Mouse (Mus musculus) ES-Bruce4 (cell line): ENCODE measurements at regions not wholly inside any gene's neighbourhood (a gene's known extent, or its start where the extent isn't known, plus 50 kb on each side); places are given as distances from the start of the nearest gene placed in this dataset.

Experiments
- H3K27ac ChIP-seq: 2 replicates; pipeline ENCODE4 v1.5.1; 2012; ENCODE audit warnings: low read length, inconsistent platforms; ENCODE audit not compliant: insufficient read depth
- H3K27me3 ChIP-seq: 2 replicates; pipeline ENCODE4 v1.6.1; 2012; ENCODE audit warnings: mild to moderate bottlenecking, low read length, inconsistent platforms; ENCODE audit not compliant: control insufficient read depth, poor library complexity, insufficient read depth, severe bottlenecking
- H3K36me3 ChIP-seq: 2 replicates; pipeline ENCODE4 v1.6.1; 2012; ENCODE audit warnings: inconsistent platforms, mild to moderate bottlenecking, low read length, moderate library complexity; ENCODE audit not compliant: control insufficient read depth, poor library complexity, insufficient read depth, severe bottlenecking
- H3K4me1 ChIP-seq: one replicate; pipeline ENCODE4 v1.8.1; 2011; ENCODE audit warnings: low read length; ENCODE audit not compliant: control insufficient read depth, insufficient read depth
- H3K4me3 ChIP-seq: 2 replicates; pipeline ENCODE4 v1.5.1; 2011; ENCODE audit warnings: low read depth, mild to moderate bottlenecking, low read length
- H3K9ac ChIP-seq: 2 replicates; pipeline ENCODE4 v1.6.1; 2012; ENCODE audit warnings: low read depth, mild to moderate bottlenecking, inconsistent platforms; ENCODE audit not compliant: poor library complexity, severe bottlenecking
- H3K9me3 ChIP-seq: replicated peaks from 2 replicates; pipeline ENCODE4 v1.6.1; 2012; ENCODE audit warnings: mild to moderate bottlenecking, low read length, inconsistent platforms; ENCODE audit not compliant: control insufficient read depth, poor library complexity, insufficient read depth, severe bottlenecking
- CTCF ChIP-seq: IDR thresholded peaks from one replicate; pipeline ENCODE4 v1.8.1; 2011; ENCODE audit warnings: low read depth, low read length
- EP300 ChIP-seq: IDR thresholded peaks from 2 replicates; pipeline ENCODE4 v1.6.1; 2011; ENCODE audit warnings: low read depth, low read length; ENCODE audit not compliant: insufficient read depth
- POLR2A ChIP-seq: IDR thresholded peaks from one replicate; pipeline ENCODE4 v1.8.1; 2011; ENCODE audit warnings: low read length; ENCODE audit not compliant: insufficient read depth

- Histone ChIP-seq H3K4me3 (no peak overlapping the region), H3K27me3 (no peaks in the 10 kb centered on the region), H3K4me1 (no peaks in the 10 kb centered on the region), H3K27ac (no peak overlapping the region), H3K9ac (no peak overlapping the region), H3K36me3 (no peaks in the 10 kb centered on the region), H3K9me3 (no peaks in the 10 kb centered on the region)
- TF ChIP-seq EP300 = no peak
These were observed 94.9 kb downstream of the Cldn1 start for GRCm38 (mm10) chr16:26276789-26277188.

GRCm38 (mm10) chr16:26252824-26253223 lies 118.8 kb downstream of the Cldn1 start:
- Histone ChIP-seq H3K9ac (no peak overlapping the region), H3K36me3 (no peaks in the 10 kb centered on the region), H3K27me3 (no peaks in the 10 kb centered on the region), H3K4me3 (no peak overlapping the region), H3K4me1 (no peaks in the 10 kb centered on the region), H3K9me3 (no peaks in the 10 kb centered on the region), H3K27ac (no peak overlapping the region)
- no peak for TF ChIP-seq POLR2A
- no peak for TF ChIP-seq EP300
- no peak for TF ChIP-seq CTCF

- Histone ChIP-seq H3K27me3 (no peaks in the 10 kb centered on the region), H3K4me3 (no peak overlapping the region), H3K9me3 (0 out of 2 replicates have a peak, but pooled peaks cover 2% of the 10 kb centered on the region), H3K36me3 (no peaks in the 10 kb centered on the region), H3K4me1 (no peaks in the 10 kb centered on the region), H3K27ac (no peak overlapping the region), H3K9ac (no peak overlapping the region)
- TF ChIP-seq EP300 (no peak), POLR2A (no peak), CTCF (no peak)
These were observed 119.9 kb downstream of the Cldn1 start for GRCm38 (mm10) chr16:26251698-26252097.

GRCm38 (mm10) chr16:26251027-26251426 lies 120.6 kb downstream of the Cldn1 start:
- Histone ChIP-seq H3K4me1 (no peaks in the 10 kb centered on the region), H3K27ac (no peak overlapping the region), H3K9ac (no peak overlapping the region), H3K4me3 (no peak overlapping the region), H3K9me3 (0 out of 2 replicates have a peak, but pooled peaks cover 3% of the 10 kb centered on the region), H3K36me3 (no peaks in the 10 kb centered on the region), H3K27me3 (no peaks in the 10 kb centered on the region)
- TF ChIP-seq CTCF = no peak
- TF ChIP-seq POLR2A = no peak

- Histone ChIP-seq H3K36me3 (no peaks in the 10 kb centered on the region), H3K4me1 (no peaks in the 10 kb centered on the region), H3K27me3 (no peaks in the 10 kb centered on the region), H3K9ac (no peak overlapping the region), H3K4me3 (no peak overlapping the region), H3K27ac (no peak overlapping the region), H3K9me3 (0 out of 2 replicates have a peak, but pooled peaks cover 3% of the 10 kb centered on the region)
- TF ChIP-seq EP300 (no peak), CTCF (no peak), POLR2A (no peak)
These were observed 122.7 kb downstream of the Cldn1 start for GRCm38 (mm10) chr16:26248939-26249338.

- TF ChIP-seq CTCF (no peak), EP300 (no peak), POLR2A (no peak)
- Histone ChIP-seq H3K4me3 (no peak overlapping the region), H3K9me3 (0 out of 2 replicates have a peak, but pooled peaks cover 3% of the 10 kb centered on the region), H3K9ac (no peak overlapping the region), H3K36me3 (no peaks in the 10 kb centered on the region), H3K27me3 (no peaks in the 10 kb centered on the region), H3K27ac (no peak overlapping the region), H3K4me1 (no peaks in the 10 kb centered on the region)
These were observed 123.7 kb downstream of the Cldn1 start for GRCm38 (mm10) chr16:26247926-26248325.

GRCm38 (mm10) chr16:26235239-26235638 lies 129.7 kb upstream of the P3h2 start:
- no peak for TF ChIP-seq CTCF
- no peak for TF ChIP-seq POLR2A
- TF ChIP-seq EP300 = no peak
- Histone ChIP-seq H3K4me1 (no peaks in the 10 kb centered on the region), H3K27ac (no peak overlapping the region), H3K27me3 (no peaks in the 10 kb centered on the region), H3K4me3 (no peak overlapping the region), H3K9ac (no peak overlapping the region), H3K36me3 (no peaks in the 10 kb centered on the region), H3K9me3 (no peaks in the 10 kb centered on the region)
